Mouse (Mus musculus) hindbrain, embryonic 11.5 days (tissue): ENCODE results near the gene Tbc1d10a. TPM values are rescaled to one million over a fixed set of nuclear protein-coding genes. Genes with fewer than 3 reads are reported as not detected.

Experiments used
- ATAC-seq: fragments of 200-750 bp; cut with Nextera tagmentation; 2 replicates; pipeline ENCODE4 v1.8.0; 2017; ENCODE audit warnings: mild to moderate bottlenecking, moderate TSS enrichment, moderate library complexity; ENCODE audit not compliant: low FRiP score
- DNase-seq: peaks from one replicate; pipeline ENCODE4 v3.0.0-alpha.2; 2015; ENCODE audit warnings: low spot score
- H3K27ac ChIP-seq: fragments of 300-500 bp; sonication (generic); 2 replicates; pipeline ENCODE4 v1.5.1; 2014; ENCODE audit warnings: mild to moderate bottlenecking, low read depth, low read length
- H3K27me3 ChIP-seq: fragments of 300-500 bp; sonication (generic); 2 replicates; pipeline ENCODE4 v1.6.1; 2014; ENCODE audit warnings: mild to moderate bottlenecking, low read length, moderate library complexity, mixed read lengths; ENCODE audit not compliant: control insufficient read depth, insufficient read depth
- H3K36me3 ChIP-seq: fragments of 300-500 bp; sonication (generic); 2 replicates; pipeline ENCODE4 v1.6.1; 2014; ENCODE audit warnings: mild to moderate bottlenecking, low read length, moderate library complexity, mixed read lengths; ENCODE audit not compliant: control insufficient read depth, insufficient read depth
- H3K4me1 ChIP-seq: fragments of 300-500 bp; sonication (generic); replicated peaks from 2 replicates; pipeline ENCODE4 v1.6.1; 2014; ENCODE audit warnings: low read length, mixed read lengths; ENCODE audit not compliant: control insufficient read depth, insufficient read depth
- H3K4me2 ChIP-seq: fragments of 300-500 bp; sonication (generic); replicated peaks from 2 replicates; pipeline ENCODE4 v1.6.1; 2014; ENCODE audit warnings: mild to moderate bottlenecking, low read depth, low read length
- H3K4me3 ChIP-seq: fragments of 300-500 bp; sonication (generic); 2 replicates; pipeline ENCODE4 v1.5.1; 2014; ENCODE audit warnings: low read depth, low read length
- H3K9ac ChIP-seq: fragments of 300-500 bp; sonication (generic); 2 replicates; pipeline ENCODE4 v1.6.1; 2014; ENCODE audit warnings: low read depth, low read length
- H3K9me3 ChIP-seq: fragments of 300-500 bp; sonication (generic); 2 replicates; pipeline ENCODE4 v1.6.1; 2016; ENCODE audit warnings: low read length; ENCODE audit not compliant: control insufficient read depth
- WGBS: fragments of 180-500 bp; shearing (Covaris S2); extraction: QIAGEN DNeasy Blood & Tissue Kit; methylation state at CpG from one replicate; pipeline ENCODE4 v1.1.7; 2014; 5-methylcytosine and 5-hydroxymethylcytosine counted together
- polyA plus RNA-seq: library from polyadenylated mRNA; unstranded; fragments of >200 nt; fragmentation: Nextera tagmentation; extraction: Ambion mirVana; gene quantifications from 2 replicates; pipeline ENCODE4 v1.2.1, GENCODE M21; 2014

Gene Tbc1d10a
- polyA plus RNA-seq, 1 experiment from 2014 or later: 13.8 TPM

GRCm38 (mm10) chr11:4205097-4205655 is 18.6 kb downstream of the Tbc1d10a start:
- no peaks in the 10 kb centered on the region for H3K9me3 ChIP-seq
- WGBS: 89% methylated on average over 5 of the region's 5 CpGs
- ATAC-seq (no peak), DNase-seq (no peak)
- no peak overlapping the region for H3K4me2 ChIP-seq
- no peaks in the 10 kb centered on the region for H3K36me3 ChIP-seq
- H3K9ac ChIP-seq: no peak overlapping the region
- no peak overlapping the region for H3K27ac ChIP-seq
- H3K4me1 ChIP-seq: no peaks in the 10 kb centered on the region
- H3K4me3 ChIP-seq: no peak overlapping the region
- no peaks in the 10 kb centered on the region for H3K27me3 ChIP-seq

- no peak overlapping the region for H3K27ac ChIP-seq
- whole genome bisulfite sequencing: 89% methylated on average over 7 of the region's 7 CpGs
- no peak overlapping the region for H3K9ac ChIP-seq
- no peaks in the 10 kb centered on the region for H3K27me3 ChIP-seq
- H3K4me2 ChIP-seq: no peak overlapping the region
- H3K36me3 ChIP-seq: no peaks in the 10 kb centered on the region
- no peak overlapping the region for H3K4me3 ChIP-seq
- H3K4me1 ChIP-seq: no peaks in the 10 kb centered on the region
- DNase-seq: no peak
- ATAC-seq: no peak
- no peaks in the 10 kb centered on the region for H3K9me3 ChIP-seq
These were observed 19.4 kb downstream of the Tbc1d10a start for GRCm38 (mm10) chr11:4205951-4206350.

GRCm38 (mm10) chr11:4206563-4206962 is 20.0 kb downstream of the Tbc1d10a start:
- Histone ChIP-seq H3K36me3 (no peaks in the 10 kb centered on the region), H3K4me3 (no peak overlapping the region), H3K4me2 (no peak overlapping the region), H3K27me3 (no peaks in the 10 kb centered on the region), H3K9me3 (no peaks in the 10 kb centered on the region), H3K4me1 (no peaks in the 10 kb centered on the region), H3K27ac (no peak overlapping the region), H3K9ac (no peak overlapping the region)
- DNase-seq (no peak), ATAC-seq (no peak)
- WGBS: 85% methylated on average over 6 of the region's 6 CpGs

- Histone ChIP-seq H3K9me3 (no peaks in the 10 kb centered on the region), H3K4me3 (no peak overlapping the region), H3K9ac (no peak overlapping the region), H3K36me3 (no peaks in the 10 kb centered on the region), H3K27ac (no peak overlapping the region), H3K4me1 (no peaks in the 10 kb centered on the region), H3K4me2 (no peak overlapping the region), H3K27me3 (no peaks in the 10 kb centered on the region)
- no peak for DNase-seq
- no peak for ATAC-seq
- WGBS: 93% methylated on average over 9 of the region's 9 CpGs
These were observed 21.1 kb downstream of the Tbc1d10a start for GRCm38 (mm10) chr11:4207655-4208054.

GRCm38 (mm10) chr11:4209556-4209955 is 23.0 kb downstream of the Tbc1d10a start:
- no peak for ATAC-seq
- 0 out of 2 replicates have a peak, but pooled peaks cover 3% of the 10 kb centered on the region for H3K36me3 ChIP-seq
- no peak overlapping the region for H3K4me2 ChIP-seq

GRCm38 (mm10) chr11:4210786-4211185 is 24.2 kb downstream of the Tbc1d10a start:
- Histone ChIP-seq H3K9me3 (no peaks in the 10 kb centered on the region), H3K27ac (no peak overlapping the region), H3K27me3 (no peaks in the 10 kb centered on the region), H3K4me1 (no peaks in the 10 kb centered on the region), H3K9ac (no peak overlapping the region), H3K4me3 (no peak overlapping the region), H3K4me2 (no peak overlapping the region), H3K36me3 (0 out of 2 replicates have a peak, but pooled peaks cover 3% of the 10 kb centered on the region)
- DNase-seq: no peak
- no peak for ATAC-seq
- 83% methylated on average over 1 of the region's 1 CpGs for WGBS

More at GRCm38 (mm10) chr11:4209556-4209955, 23.0 kb downstream of the Tbc1d10a start:
- no peaks in the 10 kb centered on the region for H3K27me3 ChIP-seq
- WGBS: 76% methylated on average over 5 of the region's 5 CpGs
- no peaks in the 10 kb centered on the region for H3K4me1 ChIP-seq
- H3K9ac ChIP-seq: no peak overlapping the region
- H3K4me3 ChIP-seq: no peak overlapping the region
- DNase-seq: no peak
- H3K9me3 ChIP-seq: no peaks in the 10 kb centered on the region
- H3K27ac ChIP-seq: no peak overlapping the region

GRCm38 (mm10) chr11:4213107-4213506 is 26.5 kb downstream of the Tbc1d10a start:
- H3K9me3 ChIP-seq: no peaks in the 10 kb centered on the region
- no peaks in the 10 kb centered on the region for H3K27me3 ChIP-seq
- WGBS: 91% methylated on average over 10 of the region's 10 CpGs
- no peak overlapping the region for H3K27ac ChIP-seq
- ATAC-seq (no peak), DNase-seq (no peak)
- H3K4me2 ChIP-seq: no peak overlapping the region
- H3K4me1 ChIP-seq: no peaks in the 10 kb centered on the region
- H3K36me3 ChIP-seq: 0 out of 2 replicates have a peak, but pooled peaks cover 3% of the 10 kb centered on the region
- no peak overlapping the region for H3K9ac ChIP-seq
- H3K4me3 ChIP-seq: no peak overlapping the region

GRCm38 (mm10) chr11:4214572-4214971 is 28.0 kb downstream of the Tbc1d10a start:
- peaks cover 8% of the 10 kb centered on the region for H3K27me3 ChIP-seq
- H3K4me3 ChIP-seq: no peak overlapping the region
- no peak overlapping the region for H3K27ac ChIP-seq
- ATAC-seq (no peak), DNase-seq (no peak)
- 95% methylated on average over 14 of the region's 14 CpGs for WGBS
- no peak overlapping the region for H3K9ac ChIP-seq
- H3K4me2 ChIP-seq: no peak overlapping the region
- 0 out of 2 replicates have a peak, but pooled peaks cover 2% of the 10 kb centered on the region for H3K4me1 ChIP-seq
- 0 out of 2 replicates have a peak, but pooled peaks cover 3% of the 10 kb centered on the region for H3K36me3 ChIP-seq
- no peaks in the 10 kb centered on the region for H3K9me3 ChIP-seq

- no peak for DNase-seq
- 0 out of 2 replicates have a peak, but pooled peaks cover 3% of the 10 kb centered on the region for H3K36me3 ChIP-seq
These were observed 28.5 kb downstream of the Tbc1d10a start for GRCm38 (mm10) chr11:4215061-4215460.

More at GRCm38 (mm10) chr11:4215061-4215460, 28.5 kb downstream of the Tbc1d10a start:
- H3K27ac ChIP-seq: no peak overlapping the region
- H3K4me1 ChIP-seq: 0 out of 2 replicates have a peak, but pooled peaks cover 2% of the 10 kb centered on the region
- no peak overlapping the region for H3K4me3 ChIP-seq
- no peak overlapping the region for H3K4me2 ChIP-seq
- ATAC-seq: no peak
- no peak overlapping the region for H3K9ac ChIP-seq
- H3K27me3 ChIP-seq: peaks cover 8% of the 10 kb centered on the region
- 86% methylated on average over 10 of the region's 10 CpGs for whole genome bisulfite sequencing
- H3K9me3 ChIP-seq: no peaks in the 10 kb centered on the region
